Mouse (Mus musculus) liver, embryonic 16.5 days (tissue): Measurements from ENCODE around the gene Ltb4r2. TPM values are rescaled to one million over a fixed set of nuclear protein-coding genes. Genes with fewer than 3 reads are reported as not detected.

ENCODE experiments used
- ATAC-seq: fragments of 200-750 bp; cut with Nextera tagmentation; 2 replicates; pipeline ENCODE4 v1.8.0; 2017; ENCODE audit warnings: low read depth, mild to moderate bottlenecking, moderate number of reproducible peaks, moderate library complexity
- H3K27ac ChIP-seq: fragments of 300-500 bp; sonication (generic); 2 replicates; pipeline ENCODE4 v1.5.1; 2014; ENCODE audit warnings: mild to moderate bottlenecking, low read length
- H3K27me3 ChIP-seq: fragments of 300-500 bp; sonication (generic); 2 replicates; pipeline ENCODE4 v1.6.1; 2014; ENCODE audit warnings: low read depth, low read length, mixed read lengths; ENCODE audit not compliant: control insufficient read depth, insufficient read depth
- H3K36me3 ChIP-seq: fragments of 300-500 bp; sonication (generic); 2 replicates; pipeline ENCODE4 v1.6.1; 2014; ENCODE audit warnings: mild to moderate bottlenecking; ENCODE audit not compliant: control insufficient read depth, insufficient read depth
- H3K4me1 ChIP-seq: fragments of 300-500 bp; sonication (generic); 2 replicates; pipeline ENCODE4 v1.6.1; 2014; ENCODE audit warnings: low read depth, low read length, mixed read lengths; ENCODE audit not compliant: control insufficient read depth
- H3K4me2 ChIP-seq: fragments of 300-500 bp; sonication (generic); 2 replicates; pipeline ENCODE4 v1.6.1; 2014; ENCODE audit warnings: low read depth, low read length, mixed read lengths
- H3K4me3 ChIP-seq: fragments of 300-500 bp; sonication (generic); 2 replicates; pipeline ENCODE4 v1.5.1; 2014; ENCODE audit warnings: low read depth, mild to moderate bottlenecking, low read length
- H3K9ac ChIP-seq: fragments of 300-500 bp; sonication (generic); 2 replicates; pipeline ENCODE4 v1.6.1; 2014; ENCODE audit warnings: low read depth, low read length
- H3K9me3 ChIP-seq: fragments of 300-500 bp; sonication (generic); replicated peaks from 2 replicates; pipeline ENCODE4 v1.6.1; 2016; ENCODE audit warnings: low read length; ENCODE audit not compliant: control insufficient read depth
- WGBS: fragments of 180-500 bp; shearing (Covaris S2); extraction: QIAGEN DNeasy Blood & Tissue Kit; methylation state at CpG from one replicate; pipeline ENCODE4 v1.1.7; 2014; ENCODE audit not compliant: insufficient replicate concordance; 5-methylcytosine and 5-hydroxymethylcytosine counted together
- polyA plus RNA-seq: library from polyadenylated mRNA; unstranded; fragments of >200 nt; fragmentation: Nextera tagmentation; extraction: Ambion mirVana; gene quantifications from 2 replicates; pipeline ENCODE4 v1.2.1, GENCODE M21; 2015

The Ltb4r2 gene
- polyA plus RNA-seq, 1 experiment from 2014 or later = 0.38 TPM

- Histone ChIP-seq H3K4me2 (peak overlapping the region; percentile 80), H3K27me3 (no peaks in the 10 kb centered on the region), H3K4me3 (peak overlapping the region; percentile 77; the same call in 1 of the 2 replicates), H3K9me3 (no peaks in the 10 kb centered on the region), H3K27ac (0 out of 2 replicates have a peak overlapping the region, but pooled peaks have one; percentile 0), H3K36me3 (no peaks in the 10 kb centered on the region; the same call in 1 of the 2 replicates), H3K4me1 (peaks cover 29% of the 10 kb centered on the region), H3K9ac (no peak overlapping the region)
- WGBS = 68% methylated on average over 6 of the region's 6 CpGs
- ATAC-seq = peak; percentile 19
Observed at GRCm38 (mm10) chr14:55721076-55721475, 40.2 kb upstream of the Ltb4r2 start.

- Histone ChIP-seq H3K27ac (peak within 1 kb of the TSS; percentile 76), H3K27me3 (no peaks in the 10 kb centered on the region), H3K4me3 (peak within 1 kb of the TSS; percentile 77), H3K9ac (peak within 1 kb of the TSS; percentile 73), H3K4me2 (peak within 1 kb of the TSS; percentile 80), H3K4me1 (peaks cover 29% of the 10 kb centered on the region), H3K36me3 (no peaks in the 10 kb centered on the region; the same call in 1 of the 2 replicates), H3K9me3 (no peaks in the 10 kb centered on the region)
- under 1% methylated on average over 50 of the region's 50 CpGs for WGBS
- ATAC-seq = peak; percentile 92
Observed at GRCm38 (mm10) chr14:55721700-55722437, 39.4 kb upstream of the Ltb4r2 start, which contains the start of gene Rabggta. TSS of gene Rabggta (minus strand) at chr14:55722263.

GRCm38 (mm10) chr14:55722438-55722945 is 38.7 kb upstream of the Ltb4r2 start:
- H3K4me3 ChIP-seq = peak overlapping the region; percentile 77
- no peak overlapping the region; the same call in 1 of the 2 replicates for H3K9ac ChIP-seq
- no peaks in the 10 kb centered on the region for H3K27me3 ChIP-seq
- peak overlapping the region; percentile 80 for H3K4me2 ChIP-seq
- no peaks in the 10 kb centered on the region for H3K9me3 ChIP-seq
- H3K36me3 ChIP-seq = no peaks in the 10 kb centered on the region; the same call in 1 of the 2 replicates
- WGBS = 29% methylated on average over 8 of the region's 8 CpGs
- no peak for ATAC-seq
- H3K27ac ChIP-seq = peak overlapping the region; percentile 31; the same call in 1 of the 2 replicates
- peaks cover 29% of the 10 kb centered on the region for H3K4me1 ChIP-seq

GRCm38 (mm10) chr14:55723433-55723832 is 37.8 kb upstream of the Ltb4r2 start:
- peaks cover 29% of the 10 kb centered on the region for H3K4me1 ChIP-seq
- H3K27ac ChIP-seq = peak overlapping the region; percentile 39; the same call in 1 of the 2 replicates
- H3K4me3 ChIP-seq = no peak overlapping the region
- no peaks in the 10 kb centered on the region for H3K9me3 ChIP-seq
- no peaks in the 10 kb centered on the region for H3K36me3 ChIP-seq
- no peak overlapping the region for H3K9ac ChIP-seq
- H3K4me2 ChIP-seq = no peak overlapping the region
- H3K27me3 ChIP-seq = no peaks in the 10 kb centered on the region
- no peak for ATAC-seq
- WGBS = 60% methylated on average over 7 of the region's 7 CpGs

GRCm38 (mm10) chr14:55724411-55724871 is 36.8 kb upstream of the Ltb4r2 start:
- 18% methylated on average over 8 of the region's 8 CpGs for WGBS
- Histone ChIP-seq H3K36me3 (no peaks in the 10 kb centered on the region), H3K4me3 (no peak overlapping the region), H3K27me3 (no peaks in the 10 kb centered on the region), H3K9ac (no peak overlapping the region), H3K4me2 (no peak overlapping the region), H3K9me3 (no peaks in the 10 kb centered on the region), H3K27ac (0 out of 2 replicates have a peak overlapping the region, but pooled peaks have one; percentile 4), H3K4me1 (peaks cover 29% of the 10 kb centered on the region)
- ATAC-seq = no peak

GRCm38 (mm10) chr14:55726261-55726660 is 35.0 kb upstream of the Ltb4r2 start:
- no peak overlapping the region for H3K27ac ChIP-seq

GRCm38 (mm10) chr14:55727889-55728685 is 33.1 kb upstream of the Ltb4r2 start:
- H3K36me3 ChIP-seq = no peaks in the 10 kb centered on the region
- peak; percentile 12; the same call in 1 of the 2 replicates for ATAC-seq
- no peak overlapping the region for H3K9ac ChIP-seq
- WGBS = 48% methylated on average over 8 of the region's 8 CpGs
- no peak overlapping the region for H3K27ac ChIP-seq
- no peak overlapping the region for H3K4me2 ChIP-seq
- peaks cover 15% of the 10 kb centered on the region for H3K4me1 ChIP-seq
- no peaks in the 10 kb centered on the region for H3K27me3 ChIP-seq
- no peak overlapping the region for H3K4me3 ChIP-seq
- no peaks in the 10 kb centered on the region for H3K9me3 ChIP-seq

More at GRCm38 (mm10) chr14:55726261-55726660, 35.0 kb upstream of the Ltb4r2 start:
- no peaks in the 10 kb centered on the region for H3K9me3 ChIP-seq
- ATAC-seq = no peak
- H3K4me2 ChIP-seq = no peak overlapping the region
- no peak overlapping the region for H3K4me3 ChIP-seq
- H3K9ac ChIP-seq = no peak overlapping the region
- H3K4me1 ChIP-seq = peaks cover 28% of the 10 kb centered on the region
- H3K36me3 ChIP-seq = no peaks in the 10 kb centered on the region
- no peaks in the 10 kb centered on the region for H3K27me3 ChIP-seq

- no peaks in the 10 kb centered on the region for H3K9me3 ChIP-seq
- H3K9ac ChIP-seq = no peak overlapping the region
- H3K36me3 ChIP-seq = no peaks in the 10 kb centered on the region
- WGBS = 66% methylated on average over 7 of the region's 7 CpGs
- no peak overlapping the region for H3K4me3 ChIP-seq
- no peak overlapping the region for H3K4me2 ChIP-seq
- no peak for ATAC-seq
- H3K27ac ChIP-seq = no peak overlapping the region
- no peaks in the 10 kb centered on the region; the same call in 1 of the 2 replicates for H3K4me1 ChIP-seq
- no peaks in the 10 kb centered on the region; the same call in 1 of the 2 replicates for H3K27me3 ChIP-seq
Observed at GRCm38 (mm10) chr14:55730116-55730515, 31.1 kb upstream of the Ltb4r2 start.
